Mouse (Mus musculus): ENCODE results near the gene Zfp248. TPM values are rescaled to one million over a fixed set of nuclear protein-coding genes. Genes with fewer than 3 reads are reported as not detected.

Zfp248 gene
- polyA plus RNA-seq, 1 experiment from 2014 or later, result 6.7 TPM

- Histone ChIP-seq H3K4me2 (ENCODE audit: low read length) (peak overlapping the region; percentile 73), H3K9ac (ENCODE audit: low read length) (peak overlapping the region; percentile 91), H3K36me3 (ENCODE audit: control insufficient read depth, insufficient read depth, low read length) (peaks cover 7% of the 10 kb centered on the region; the same call in 1 of the 2 replicates), H3K4me3 (ENCODE audit: low read depth, low read length) (peak overlapping the region; percentile 90), H3K27me3 (replicated peaks; ENCODE audit: control insufficient read depth, insufficient read depth, low read length) (no peaks in the 10 kb centered on the region), H3K4me1 (replicated peaks; ENCODE audit: control insufficient read depth, insufficient read depth, low read length) (0 out of 2 replicates have a peak, but pooled peaks cover 6% of the 10 kb centered on the region), H3K27ac (ENCODE audit: low read depth) (peak overlapping the region; percentile 92; the same call in 1 of the 2 replicates), H3K9me3 (ENCODE audit: control insufficient read depth, low read length) (no peaks in the 10 kb centered on the region)
- no peak for ATAC-seq (replicated peaks; ENCODE audit: low FRiP score, low TSS enrichment, low read depth)
- 41% methylated on average over 8 of the region's 8 CpGs for WGBS
- peak; percentile 55 for DNase-seq (ENCODE audit: low spot score)
These were observed 876 bp downstream of the Zfp248 start for GRCm38 (mm10) chr6:118454452-118454851.

GRCm38 (mm10) chr6:118431502-118431901 lies 23.8 kb downstream of the Zfp248 start:
- Histone ChIP-seq H3K27me3 (replicated peaks; ENCODE audit: control insufficient read depth, insufficient read depth, low read length) (no peaks in the 10 kb centered on the region), H3K4me1 (replicated peaks; ENCODE audit: control insufficient read depth, insufficient read depth, low read length) (no peaks in the 10 kb centered on the region), H3K4me2 (ENCODE audit: low read length) (no peak overlapping the region), H3K27ac (ENCODE audit: low read depth) (no peak overlapping the region), H3K9me3 (ENCODE audit: control insufficient read depth, low read length) (peaks cover 6% of the 10 kb centered on the region), H3K36me3 (ENCODE audit: control insufficient read depth, insufficient read depth, low read length) (peaks cover 51% of the 10 kb centered on the region), H3K4me3 (ENCODE audit: low read depth, low read length) (no peak overlapping the region), H3K9ac (ENCODE audit: low read length) (no peak overlapping the region)
- DNase-seq (ENCODE audit: low spot score) (no peak), ATAC-seq (replicated peaks; ENCODE audit: low FRiP score, low TSS enrichment, low read depth) (no peak)
- WGBS, result 83% methylated on average over 4 of the region's 4 CpGs

- peaks cover 6% of the 10 kb centered on the region for H3K9me3 ChIP-seq (ENCODE audit: control insufficient read depth, low read length)
- 92% methylated on average over 1 of the region's 1 CpGs for WGBS
- H3K27ac ChIP-seq (ENCODE audit: low read depth), result no peak overlapping the region
- H3K27me3 ChIP-seq (replicated peaks; ENCODE audit: control insufficient read depth, insufficient read depth, low read length), result no peaks in the 10 kb centered on the region
- peaks cover 39% of the 10 kb centered on the region for H3K36me3 ChIP-seq (ENCODE audit: control insufficient read depth, insufficient read depth, low read length)
- H3K4me1 ChIP-seq (replicated peaks; ENCODE audit: control insufficient read depth, insufficient read depth, low read length), result no peaks in the 10 kb centered on the region
- H3K9ac ChIP-seq (ENCODE audit: low read length), result no peak overlapping the region
- DNase-seq (ENCODE audit: low spot score), result no peak
- no peak for ATAC-seq (replicated peaks; ENCODE audit: low FRiP score, low TSS enrichment, low read depth)
- H3K4me2 ChIP-seq (ENCODE audit: low read length), result no peak overlapping the region
- H3K4me3 ChIP-seq (ENCODE audit: low read depth, low read length), result no peak overlapping the region
These were observed 28.7 kb downstream of the Zfp248 start for GRCm38 (mm10) chr6:118426666-118427065.

DNA sequence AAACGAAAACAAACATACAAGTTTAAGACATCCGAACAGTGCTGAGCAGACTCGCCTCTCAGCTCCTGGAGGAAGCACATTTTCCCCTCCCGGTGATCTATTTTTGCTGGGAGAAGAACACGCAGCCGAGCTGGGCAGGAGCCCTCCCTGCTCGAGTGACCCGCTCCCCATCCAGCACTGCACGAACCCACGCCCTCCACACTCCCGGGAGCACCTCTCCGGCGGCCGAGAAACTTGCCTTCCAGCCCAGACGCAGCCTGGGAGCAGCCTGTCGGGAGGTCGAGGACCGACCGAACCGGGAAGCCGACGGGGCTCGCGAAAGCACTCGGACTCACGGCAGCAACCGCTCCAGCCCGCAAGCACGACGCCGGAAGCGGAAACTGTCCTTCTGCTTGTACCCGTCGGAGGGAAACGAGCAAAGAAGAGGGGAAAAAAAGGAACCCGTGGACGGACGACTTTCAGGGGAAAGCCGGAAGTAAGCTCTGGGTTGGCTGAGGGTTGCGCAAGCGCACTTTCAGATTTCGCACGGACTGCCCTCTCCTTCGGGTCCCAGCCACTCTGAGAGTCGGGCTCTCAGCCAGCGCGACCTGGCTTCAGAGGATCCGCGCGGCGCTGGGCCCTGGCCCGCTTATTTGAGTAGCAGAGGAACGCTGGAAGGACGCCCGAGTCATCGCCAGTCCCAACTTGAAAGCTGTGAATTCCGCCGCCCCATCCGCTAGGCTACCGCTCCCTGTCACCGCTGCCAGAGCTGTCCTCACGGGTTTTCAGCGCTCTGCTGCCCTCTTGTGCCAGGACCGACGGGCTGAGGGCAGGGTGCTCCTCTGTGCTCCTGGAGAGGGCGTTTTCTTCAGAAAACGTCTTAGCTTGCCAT lies 36.0 kb downstream of the Zfp248 start, which contains the start of gene Bms1:
TSS of gene Bms1 (minus strand) at position 425 of the 871 bp plus-strand sequence.
- peak within 1 kb of the TSS; percentile 88 for H3K4me2 ChIP-seq (ENCODE audit: low read length)
- ATAC-seq (replicated peaks; ENCODE audit: low FRiP score, low TSS enrichment, low read depth) (peak; percentile 97), DNase-seq (ENCODE audit: low spot score) (peak; percentile 95)
- H3K9ac ChIP-seq (ENCODE audit: low read length), result peak within 1 kb of the TSS; percentile 87
- no peaks in the 10 kb centered on the region for H3K9me3 ChIP-seq (ENCODE audit: control insufficient read depth, low read length)
- under 1% methylated on average over 67 of the region's 67 CpGs for WGBS
- peak within 1 kb of the TSS; percentile 90 for H3K4me3 ChIP-seq (ENCODE audit: low read depth, low read length)
- no peaks in the 10 kb centered on the region for H3K27me3 ChIP-seq (replicated peaks; ENCODE audit: control insufficient read depth, insufficient read depth, low read length)
- H3K4me1 ChIP-seq (replicated peaks; ENCODE audit: control insufficient read depth, insufficient read depth, low read length), result peaks cover 7% of the 10 kb centered on the region
- peaks cover 35% of the 10 kb centered on the region for H3K36me3 ChIP-seq (ENCODE audit: control insufficient read depth, insufficient read depth, low read length)
- H3K27ac ChIP-seq (ENCODE audit: low read depth), result peak within 1 kb of the TSS; percentile 65; the same call in 1 of the 2 replicates

DNA sequence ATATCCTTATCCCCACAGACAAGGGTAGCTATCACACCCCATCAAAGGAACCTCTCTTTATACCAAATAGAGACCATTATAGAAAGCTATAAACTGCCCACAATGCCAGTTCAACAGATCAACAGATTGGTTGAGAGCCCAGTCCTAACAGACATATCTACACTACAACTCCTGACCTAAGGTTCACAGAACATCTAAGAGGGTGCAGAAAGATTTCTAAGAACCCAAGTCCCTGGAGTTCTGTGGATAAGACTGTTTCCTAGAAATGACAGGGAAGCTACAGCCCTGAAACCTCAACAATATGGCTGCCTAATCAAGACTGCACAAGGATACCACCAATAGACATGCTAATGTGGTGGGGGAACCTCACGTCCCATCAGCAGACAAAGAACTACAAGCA lies 44.9 kb downstream of the Zfp248 start:
- no peaks in the 10 kb centered on the region for H3K4me1 ChIP-seq (replicated peaks; ENCODE audit: control insufficient read depth, insufficient read depth, low read length)
- H3K27ac ChIP-seq (ENCODE audit: low read depth), result no peak overlapping the region
- no peak overlapping the region for H3K9ac ChIP-seq (ENCODE audit: low read length)
- ATAC-seq (replicated peaks; ENCODE audit: low FRiP score, low TSS enrichment, low read depth) (no peak), DNase-seq (ENCODE audit: low spot score) (no peak)
- no peaks in the 10 kb centered on the region for H3K9me3 ChIP-seq (ENCODE audit: control insufficient read depth, low read length)
- 93% methylated on average over 1 of the region's 1 CpGs for WGBS
- peaks cover 91% of the 10 kb centered on the region for H3K36me3 ChIP-seq (ENCODE audit: control insufficient read depth, insufficient read depth, low read length)
- H3K4me2 ChIP-seq (ENCODE audit: low read length), result no peak overlapping the region
- H3K27me3 ChIP-seq (replicated peaks; ENCODE audit: control insufficient read depth, insufficient read depth, low read length), result no peaks in the 10 kb centered on the region
- H3K4me3 ChIP-seq (ENCODE audit: low read depth, low read length), result no peak overlapping the region

- H3K4me1 ChIP-seq (replicated peaks; ENCODE audit: control insufficient read depth, insufficient read depth, low read length), result no peaks in the 10 kb centered on the region
- H3K36me3 ChIP-seq (ENCODE audit: control insufficient read depth, insufficient read depth, low read length), result peaks cover 91% of the 10 kb centered on the region
- WGBS, result 89% methylated on average over 5 of the region's 5 CpGs
- no peaks in the 10 kb centered on the region for H3K9me3 ChIP-seq (ENCODE audit: control insufficient read depth, low read length)
- no peak overlapping the region for H3K9ac ChIP-seq (ENCODE audit: low read length)
- no peaks in the 10 kb centered on the region for H3K27me3 ChIP-seq (replicated peaks; ENCODE audit: control insufficient read depth, insufficient read depth, low read length)
- ATAC-seq (replicated peaks; ENCODE audit: low FRiP score, low TSS enrichment, low read depth), result no peak
- no peak overlapping the region for H3K4me3 ChIP-seq (ENCODE audit: low read depth, low read length)
- H3K27ac ChIP-seq (ENCODE audit: low read depth), result no peak overlapping the region
- H3K4me2 ChIP-seq (ENCODE audit: low read length), result no peak overlapping the region
- DNase-seq (ENCODE audit: low spot score), result no peak
These were observed 46.8 kb downstream of the Zfp248 start for GRCm38 (mm10) chr6:118408510-118408909.

DNA sequence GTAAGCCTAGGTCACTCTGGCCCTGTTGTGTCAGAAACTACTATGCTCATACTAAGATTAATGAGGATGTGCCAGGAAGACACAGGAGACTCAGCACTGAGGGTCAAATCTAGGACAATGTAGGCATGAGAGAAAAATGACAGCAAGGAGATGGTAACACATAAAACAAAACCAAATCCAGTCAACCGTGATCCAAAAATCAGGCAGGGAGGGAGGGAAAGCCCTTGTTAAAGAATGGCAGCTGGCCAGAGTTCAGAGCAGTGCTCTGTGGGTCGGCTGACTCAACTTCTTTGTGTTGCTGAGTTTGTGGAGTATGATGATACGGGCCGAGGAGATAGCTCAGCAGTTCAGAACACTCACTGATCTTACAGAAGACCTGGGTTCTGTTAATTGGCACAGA lies 48.9 kb downstream of the Zfp248 start:
- Histone ChIP-seq H3K9ac (ENCODE audit: low read length) (no peak overlapping the region), H3K9me3 (ENCODE audit: control insufficient read depth, low read length) (no peaks in the 10 kb centered on the region), H3K4me1 (replicated peaks; ENCODE audit: control insufficient read depth, insufficient read depth, low read length) (no peaks in the 10 kb centered on the region), H3K27ac (ENCODE audit: low read depth) (no peak overlapping the region), H3K4me2 (ENCODE audit: low read length) (no peak overlapping the region), H3K36me3 (ENCODE audit: control insufficient read depth, insufficient read depth, low read length) (peaks cover 91% of the 10 kb centered on the region), H3K4me3 (ENCODE audit: low read depth, low read length) (no peak overlapping the region), H3K27me3 (replicated peaks; ENCODE audit: control insufficient read depth, insufficient read depth, low read length) (no peaks in the 10 kb centered on the region)
- DNase-seq (ENCODE audit: low spot score) (no peak), ATAC-seq (replicated peaks; ENCODE audit: low FRiP score, low TSS enrichment, low read depth) (no peak)
- 86% methylated on average over 4 of the region's 4 CpGs for WGBS

- H3K27me3 ChIP-seq (replicated peaks; ENCODE audit: control insufficient read depth, insufficient read depth, low read length), result no peaks in the 10 kb centered on the region
- H3K9ac ChIP-seq (ENCODE audit: low read length), result no peak overlapping the region
- DNase-seq (ENCODE audit: low spot score) (no peak), ATAC-seq (replicated peaks; ENCODE audit: low FRiP score, low TSS enrichment, low read depth) (no peak)
- H3K9me3 ChIP-seq (ENCODE audit: control insufficient read depth, low read length), result no peaks in the 10 kb centered on the region
- no peak overlapping the region for H3K27ac ChIP-seq (ENCODE audit: low read depth)
- H3K4me3 ChIP-seq (ENCODE audit: low read depth, low read length), result no peak overlapping the region
- peaks cover 86% of the 10 kb centered on the region for H3K36me3 ChIP-seq (ENCODE audit: control insufficient read depth, insufficient read depth, low read length)
- H3K4me1 ChIP-seq (replicated peaks; ENCODE audit: control insufficient read depth, insufficient read depth, low read length), result no peaks in the 10 kb centered on the region
- H3K4me2 ChIP-seq (ENCODE audit: low read length), result no peak overlapping the region
These were observed 64.6 kb downstream of the Zfp248 start for GRCm38 (mm10) chr6:118390746-118391145.

- no peak overlapping the region for H3K4me3 ChIP-seq (ENCODE audit: low read depth, low read length)
- ATAC-seq (replicated peaks; ENCODE audit: low FRiP score, low TSS enrichment, low read depth), result no peak
- DNase-seq (ENCODE audit: low spot score), result no peak
- H3K9ac ChIP-seq (ENCODE audit: low read length), result no peak overlapping the region
- H3K27me3 ChIP-seq (replicated peaks; ENCODE audit: control insufficient read depth, insufficient read depth, low read length), result no peaks in the 10 kb centered on the region
- no peaks in the 10 kb centered on the region for H3K9me3 ChIP-seq (ENCODE audit: control insufficient read depth, low read length)
- H3K36me3 ChIP-seq (ENCODE audit: control insufficient read depth, insufficient read depth, low read length), result peaks cover 77% of the 10 kb centered on the region
- no peak overlapping the region for H3K27ac ChIP-seq (ENCODE audit: low read depth)
- 88% methylated on average over 3 of the region's 3 CpGs for WGBS
- H3K4me2 ChIP-seq (ENCODE audit: low read length), result no peak overlapping the region
- no peaks in the 10 kb centered on the region for H3K4me1 ChIP-seq (replicated peaks; ENCODE audit: control insufficient read depth, insufficient read depth, low read length)
These were observed 69.4 kb downstream of the Zfp248 start for GRCm38 (mm10) chr6:118385962-118386361.
